Comparison of ENCODE assay signal across 8 mouse cellular contexts in the genomic region with DNA sequence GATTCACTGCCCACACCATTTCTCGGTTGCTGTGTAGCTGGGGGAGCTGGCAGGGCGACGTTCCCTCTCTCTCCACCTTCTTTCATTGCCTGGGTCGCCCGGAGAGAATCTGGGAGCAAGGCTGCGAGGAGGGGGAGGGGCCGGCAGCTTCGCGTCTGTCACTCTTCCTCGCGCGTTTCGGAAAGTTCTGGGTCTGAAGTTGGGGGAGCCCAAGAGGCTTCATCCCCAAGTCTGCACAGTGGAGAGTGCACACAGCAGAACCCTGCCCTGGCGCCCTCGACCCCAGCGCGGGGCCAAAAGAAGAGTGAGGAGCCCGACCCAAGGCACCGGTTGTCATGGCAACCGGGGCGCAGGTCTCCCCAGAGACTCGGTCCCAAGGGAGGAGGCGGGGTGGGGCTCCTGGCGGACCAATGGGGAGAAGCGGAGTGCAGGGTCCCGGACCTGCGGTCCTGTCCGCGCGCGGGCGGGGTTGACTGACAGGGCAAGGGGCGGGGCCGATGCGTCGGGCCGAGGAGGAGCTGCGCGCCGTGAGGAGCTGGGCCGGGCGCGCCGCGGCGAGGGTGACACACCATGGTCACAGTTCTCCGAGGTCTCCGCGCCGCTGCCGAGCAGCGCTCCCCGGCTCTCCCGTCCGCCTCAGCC. TPM values are rescaled to one million over a fixed set of nuclear protein-coding genes. Genes with fewer than 3 reads are reported as not detected.
A peak's percentile ranks its signal among the peaks of the same experiment; 100 is the strongest.
DNase-seq lines count a peak whose midpoint lies in the region; ATAC-seq lines count a peak whose summit lies in the region.

A gene (plus strand): TSS at position 515 of the 642 bp plus-strand sequence.

- H3K9me3 ChIP-seq in hindbrain, embryonic 10.5 days = 0 out of 2 replicates have a peak, but pooled peaks cover 2% of the 10 kb centered on the region
- no peaks in the 10 kb centered on the region for H3K9me3 ChIP-seq in lung, embryonic 16.5 days (ENCODE audit: control insufficient read depth, low read length)

- H3K27ac ChIP-seq in hindbrain, embryonic 10.5 days = peak within 1 kb of the TSS; percentile 96
- peak within 1 kb of the TSS; percentile 84 for H3K27ac ChIP-seq in lung, embryonic 16.5 days (ENCODE audit: low read length)

- WGBS in hindbrain, embryonic 10.5 days = under 1% methylated on average over 55 of the region's 55 CpGs
- WGBS in lung, embryonic 16.5 days = under 1% methylated on average over 43 of the region's 55 CpGs

- peak within 1 kb of the TSS; percentile 86 for H3K9ac ChIP-seq in lung, embryonic 16.5 days (ENCODE audit: low read length)

- ATAC-seq in lung, embryonic 16.5 days (ENCODE audit: low read depth) = peak; percentile 99

- DNase-seq in NIH3T3 (ENCODE audit: low read depth) = peak; percentile 76
- DNase-seq in cerebellum, adult 9-10 months = peak; percentile 71
- peak; percentile 80 to 89 for DNase-seq in frontal cortex, adult 2 months (ENCODE audit: extremely low spot score in 1 of 2, low spot score in 1 of 2)
- DNase-seq in hindbrain, embryonic 10.5 days (ENCODE audit: low spot score) = peak; percentile 97
- DNase-seq in layer of hippocampus, adult 9-11 months = peak; percentile 94
- peak; percentile 48 for DNase-seq in retina, adult 2 months (ENCODE audit: low read depth, low spot score)
- peak; percentile 88 for DNase-seq in thymus, postnatal 25 days

- no peaks in the 10 kb centered on the region for H3K27me3 ChIP-seq in hindbrain, embryonic 10.5 days (ENCODE audit: insufficient read depth, poor library complexity, severe bottlenecking)
- no peaks in the 10 kb centered on the region; the same call in 1 of the 2 replicates for H3K27me3 ChIP-seq in lung, embryonic 16.5 days (ENCODE audit: control insufficient read depth, insufficient read depth, low read depth, low read length)

- H3K4me3 ChIP-seq in hindbrain, embryonic 10.5 days = peak within 1 kb of the TSS; percentile 98
- peak within 1 kb of the TSS; percentile 85 for H3K4me3 ChIP-seq in lung, embryonic 16.5 days (ENCODE audit: low read length)

- peak within 1 kb of the TSS; percentile 90 for H3K4me2 ChIP-seq in lung, embryonic 16.5 days (ENCODE audit: low read depth, low read length)

- H3K36me3 ChIP-seq in hindbrain, embryonic 10.5 days = peaks cover 9% of the 10 kb centered on the region
- no peaks in the 10 kb centered on the region for H3K36me3 ChIP-seq in lung, embryonic 16.5 days (ENCODE audit: control insufficient read depth, insufficient read depth, low read length)

- peaks cover 76% of the 10 kb centered on the region for H3K4me1 ChIP-seq in hindbrain, embryonic 10.5 days (replicated peaks)
- peaks cover 15% of the 10 kb centered on the region; the same call in 1 of the 2 replicates for H3K4me1 ChIP-seq in lung, embryonic 16.5 days (replicated peaks; ENCODE audit: control insufficient read depth, insufficient read depth, low read length)

RNA-seq across cellular contexts. Expression of the gene that starts here (rescaled TPM):
- 9.6 and 11.4 TPM in 2 replicates for polyA plus RNA-seq in frontal cortex, adult 2 months (2012; rRNA removed)
- 16.6 and 18.8 TPM in 2 replicates for polyA plus RNA-seq in hindbrain, embryonic 10.5 days (2016; fragmentation: Nextera tagmentation; extraction: Ambion mirVana)
- 14.9 and 15.4 TPM in 2 replicates for polyA plus RNA-seq in lung, embryonic 16.5 days (2015; fragmentation: Nextera tagmentation; extraction: Ambion mirVana)

Comparison
In these comparisons a context has a peak if more than half of its experiments do, and no peak if none do; other contexts are left out.
1. Peak in every context shown above with its lines: DNase-seq, ATAC-seq, H3K4me3 ChIP-seq and H3K27ac ChIP-seq.